Comparison of ENCODE assay signal across 9 mouse cellular contexts in the genomic region with DNA sequence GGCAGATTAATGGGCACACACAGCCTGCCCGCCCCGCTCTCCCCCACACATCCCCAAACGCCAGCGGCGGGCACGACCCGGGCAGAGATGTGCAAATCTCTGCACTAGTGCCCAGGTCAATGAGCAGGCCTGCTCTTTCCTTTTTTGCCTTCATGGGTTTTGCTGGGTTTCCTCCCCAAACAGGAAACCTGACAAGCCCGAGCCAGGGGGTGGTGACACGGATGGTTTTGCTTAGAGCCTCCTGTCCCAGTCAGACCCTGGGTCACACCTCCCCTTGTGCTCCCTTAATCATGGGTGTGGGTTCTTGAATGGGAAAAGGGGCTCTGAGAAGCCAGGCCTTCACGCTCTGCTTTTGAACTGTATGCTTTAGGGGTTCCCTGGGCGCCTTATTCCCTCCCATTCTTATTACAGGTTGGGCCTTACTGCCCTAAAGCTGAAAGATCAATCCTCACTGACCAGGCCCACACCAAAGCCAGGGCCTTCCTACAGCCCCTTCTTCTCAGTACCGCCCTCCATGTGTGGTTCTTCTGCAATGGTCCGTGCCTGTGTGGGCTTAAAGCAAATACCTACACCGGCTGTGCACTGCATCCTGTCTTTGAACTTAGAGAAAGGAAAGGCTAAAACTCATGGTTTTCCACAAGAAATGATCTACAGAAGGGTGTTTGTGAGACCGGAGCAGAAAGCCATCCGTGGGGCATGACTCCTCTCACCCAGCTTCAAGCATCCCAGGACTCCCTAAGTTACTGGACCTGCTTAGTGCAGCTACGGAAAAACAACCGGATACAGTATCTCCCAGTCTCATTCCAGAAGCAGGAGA. TPM values are rescaled to one million over a fixed set of nuclear protein-coding genes. Genes with fewer than 3 reads are reported as not detected.
DNase-seq lines count a peak whose midpoint lies in the region; ATAC-seq and TF ChIP-seq lines count a peak whose summit lies in the region.
"Had no signal": no experiment of that assay in that cellular context is flagged by ENCODE, and none has a peak within 500 bp of the region (broad histone marks: within the 10 kb centered on the region; RNA-seq: fewer than 3 reads in every experiment).

No protein-coding gene starts in this region.

- no peak for ATAC-seq in heart, embryonic 14.5 days (ENCODE audit: insufficient number of reproducible peaks, insufficient read depth, low FRiP score, low read depth)
- ATAC-seq in neural tube, embryonic 14.5 days (ENCODE audit: low read depth) = no peak
- ATAC-seq in erythroblast, adult 5-6 weeks (replicated peaks; ENCODE audit: low FRiP score, poor library complexity, severe bottlenecking) = no peak
- ATAC-seq in forebrain, embryonic 14.5 days = no peak
- ATAC-seq: Patski had no signal

- no peak overlapping the region for H3K9ac ChIP-seq in heart, embryonic 14.5 days (ENCODE audit: low read length)
- peak overlapping the region; percentile 98 for H3K9ac ChIP-seq in neural tube, embryonic 14.5 days (replicated peaks; ENCODE audit: low read depth, low read length)
- H3K9ac ChIP-seq in forebrain, embryonic 14.5 days (ENCODE audit: low read length) = no peak overlapping the region

- no peaks in the 10 kb centered on the region for H3K36me3 ChIP-seq in heart, embryonic 14.5 days (ENCODE audit: control insufficient read depth, insufficient read depth, low read length)
- H3K36me3 ChIP-seq in neural tube, embryonic 14.5 days (ENCODE audit: control insufficient read depth, insufficient read depth, low read length) = peaks cover 19% of the 10 kb centered on the region; the same call in 1 of the 2 replicates
- no peaks in the 10 kb centered on the region for H3K36me3 ChIP-seq in forebrain, embryonic 14.5 days (ENCODE audit: control insufficient read depth, insufficient read depth, low read length)

- TF ChIP-seq POLR2A in lung, adult 2 months (IDR thresholded peaks at IDR 0.05; ENCODE audit: borderline replicate concordance, extremely low read depth, low read depth, low read length) = no peak

- peaks cover 100% of the 10 kb centered on the region for H3K27me3 ChIP-seq in heart, embryonic 14.5 days (ENCODE audit: control insufficient read depth, insufficient read depth, low read length)
- no peaks in the 10 kb centered on the region for H3K27me3 ChIP-seq in neural tube, embryonic 14.5 days (ENCODE audit: control insufficient read depth, insufficient read depth, low read length)
- H3K27me3 ChIP-seq in forebrain, embryonic 14.5 days (replicated peaks; ENCODE audit: control insufficient read depth, insufficient read depth, low read length) = peaks cover 97% of the 10 kb centered on the region
- H3K27me3 ChIP-seq: Patski had no signal

- TF ChIP-seq CTCF in lung, adult 2 months (IDR thresholded peaks at IDR 0.05; ENCODE audit: insufficient read depth, low read length) = no peak

- 31% methylated on average over 18 of the region's 18 CpGs for WGBS in lung, adult 2 months
- WGBS in heart, embryonic 14.5 days = 7% methylated on average over 18 of the region's 18 CpGs
- WGBS in neural tube, embryonic 14.5 days = 2% methylated on average over 18 of the region's 18 CpGs
- WGBS in forebrain, embryonic 14.5 days = 3% methylated on average over 18 of the region's 18 CpGs

- DNase-seq in lung, adult 2 months = no peak
- DNase-seq in lung, postnatal 14 days = no peak
- peak; percentile 16 for DNase-seq in kidney, postnatal 14 days
- DNase-seq in right cerebral cortex, postnatal 4 days = no peak
- DNase-seq in forebrain, embryonic 14.5 days (ENCODE audit: low spot score) = no peak

- H3K4me2 ChIP-seq in heart, embryonic 14.5 days (ENCODE audit: low read length) = peak overlapping the region; percentile 14; the same call in 1 of the 2 replicates
- peak overlapping the region; percentile 99 for H3K4me2 ChIP-seq in neural tube, embryonic 14.5 days (ENCODE audit: low read depth, low read length)
- no peak overlapping the region for H3K4me2 ChIP-seq in forebrain, embryonic 14.5 days (ENCODE audit: low read length)

- peak overlapping the region; percentile 48 for H3K4me3 ChIP-seq in lung, adult 2 months (replicated peaks; ENCODE audit: extremely low read depth, low read depth, low read length)
- peak overlapping the region in 1 of 2 experiments; percentile 12; a peak in 1 of 4 replicates for H3K4me3 ChIP-seq in heart, embryonic 14.5 days (ENCODE audit: control insufficient read depth in 1 of 2, insufficient read depth in 1 of 2, low read depth in 1 of 2, low read length in 2 of 2)
- peak overlapping the region; percentile 88 for H3K4me3 ChIP-seq in neural tube, embryonic 14.5 days (ENCODE audit: low read depth, low read length)
- no peak overlapping the region for H3K4me3 ChIP-seq in forebrain, embryonic 14.5 days (ENCODE audit: low read depth, low read length)

- no peaks in the 10 kb centered on the region for H3K9me3 ChIP-seq in heart, embryonic 14.5 days (ENCODE audit: control insufficient read depth, low read length)
- H3K9me3 ChIP-seq in neural tube, embryonic 14.5 days (ENCODE audit: control insufficient read depth, low read length) = no peaks in the 10 kb centered on the region
- H3K9me3 ChIP-seq in forebrain, embryonic 14.5 days (replicated peaks; ENCODE audit: control insufficient read depth, low read length) = no peaks in the 10 kb centered on the region

- H3K4me1 ChIP-seq in lung, adult 2 months (ENCODE audit: control insufficient read depth, insufficient read depth, low read length) = peaks cover 15% of the 10 kb centered on the region
- H3K4me1 ChIP-seq in heart, embryonic 14.5 days (ENCODE audit: control insufficient read depth in 2 of 2, insufficient read depth in 2 of 2, low read length in 2 of 2) = peaks cover 5 to 15% of the 10 kb centered on the region in 2 experiments; a peak in 3 of 4 replicates
- peaks cover 49% of the 10 kb centered on the region for H3K4me1 ChIP-seq in neural tube, embryonic 14.5 days (ENCODE audit: control insufficient read depth, insufficient read depth, low read length)
- H3K4me1 ChIP-seq in forebrain, embryonic 14.5 days (ENCODE audit: control insufficient read depth, insufficient read depth, low read length) = no peaks in the 10 kb centered on the region

- H3K27ac ChIP-seq in heart, embryonic 14.5 days (replicated peaks in 1 of 2; ENCODE audit: control insufficient read depth in 1 of 2, insufficient read depth in 1 of 2, low read depth in 2 of 2, low read length in 2 of 2) = no peak overlapping the region
- peak overlapping the region; percentile 92 for H3K27ac ChIP-seq in neural tube, embryonic 14.5 days (ENCODE audit: low read depth, low read length)
- H3K27ac ChIP-seq in forebrain, embryonic 14.5 days (ENCODE audit: low read depth, low read length) = no peak overlapping the region

RNA-seq across cellular contexts. Expression of gene Hoxa6, which starts 0.6 kb away (rescaled TPM):
- 1.7 and 2.3 TPM in 2 replicates for polyA plus RNA-seq in lung, adult 2 months (2012; rRNA removed)
- polyA plus RNA-seq in heart, embryonic 14.5 days (2014; fragmentation: Nextera tagmentation; extraction: Ambion mirVana) = not detected in 2 replicates
- 10.1 and 15.7 TPM in 2 replicates for polyA plus RNA-seq in neural tube, embryonic 14.5 days (2014; fragmentation: Nextera tagmentation; extraction: Ambion mirVana)
- total RNA-seq in erythroblast, adult 5-6 weeks (2015; ENCODE audit: low replicate concordance) = not detected in 2 replicates
- not detected in 2 replicates for total RNA-seq in erythroblast, adult 5-6 weeks (2017; ENCODE audit: low replicate concordance)
- not detected in 2 replicates for polyA plus RNA-seq in forebrain, embryonic 14.5 days (2014; fragmentation: Nextera tagmentation; extraction: Ambion mirVana)

RNA-seq across cellular contexts. Expression of gene Hoxa3, which starts 4.1 kb away (rescaled TPM):
- polyA plus RNA-seq in lung, adult 2 months (2012; rRNA removed) = 12.8 and 13.4 TPM in 2 replicates
- polyA plus RNA-seq in heart, embryonic 14.5 days (2014; fragmentation: Nextera tagmentation; extraction: Ambion mirVana) = 0.35 and 0.86 TPM in 2 replicates
- polyA plus RNA-seq in neural tube, embryonic 14.5 days (2014; fragmentation: Nextera tagmentation; extraction: Ambion mirVana) = 10.8 and 13.4 TPM in 2 replicates
- not detected in 2 replicates for total RNA-seq in erythroblast, adult 5-6 weeks (2015; ENCODE audit: low replicate concordance)
- not detected in 2 replicates for total RNA-seq in erythroblast, adult 5-6 weeks (2017; ENCODE audit: low replicate concordance)
- not detected in 2 replicates for polyA plus RNA-seq in forebrain, embryonic 14.5 days (2014; fragmentation: Nextera tagmentation; extraction: Ambion mirVana)

RNA-seq across cellular contexts. Expression of gene Gm28308, which starts 4.1 kb away (rescaled TPM):
- polyA plus RNA-seq in lung, adult 2 months (2012; rRNA removed) = 0.37 and 0.39 TPM in 2 replicates
- not detected in 2 replicates for polyA plus RNA-seq in heart, embryonic 14.5 days (2014; fragmentation: Nextera tagmentation; extraction: Ambion mirVana)
- polyA plus RNA-seq in neural tube, embryonic 14.5 days (2014; fragmentation: Nextera tagmentation; extraction: Ambion mirVana) = 4.2 TPM in 1 of 2 replicates, not detected in the other
- total RNA-seq in erythroblast, adult 5-6 weeks (2015; ENCODE audit: low replicate concordance) = not detected in 2 replicates
- total RNA-seq in erythroblast, adult 5-6 weeks (2017; ENCODE audit: low replicate concordance) = not detected in 2 replicates
- polyA plus RNA-seq in forebrain, embryonic 14.5 days (2014; fragmentation: Nextera tagmentation; extraction: Ambion mirVana) = not detected in 2 replicates

RNA-seq across cellular contexts. Expression of gene Hoxa5, which starts 4.7 kb away (rescaled TPM):
- 29.1 and 46.9 TPM in 2 replicates for polyA plus RNA-seq in lung, adult 2 months (2012; rRNA removed)
- polyA plus RNA-seq in heart, embryonic 14.5 days (2014; fragmentation: Nextera tagmentation; extraction: Ambion mirVana) = 0.31 and 1.3 TPM in 2 replicates
- polyA plus RNA-seq in neural tube, embryonic 14.5 days (2014; fragmentation: Nextera tagmentation; extraction: Ambion mirVana) = 20.9 and 30.6 TPM in 2 replicates
- not detected in 2 replicates for total RNA-seq in erythroblast, adult 5-6 weeks (2015; ENCODE audit: low replicate concordance)
- 0.17 and 0.56 TPM in 2 replicates for total RNA-seq in erythroblast, adult 5-6 weeks (2017; ENCODE audit: low replicate concordance)
- 0.26 TPM in 1 of 2 replicates, not detected in the other for polyA plus RNA-seq in forebrain, embryonic 14.5 days (2014; fragmentation: Nextera tagmentation; extraction: Ambion mirVana)

RNA-seq across cellular contexts. Expression of gene Hoxa7, which starts 12.6 kb away (rescaled TPM):
- polyA plus RNA-seq in lung, adult 2 months (2012; rRNA removed) = 6.6 and 8.3 TPM in 2 replicates
- polyA plus RNA-seq in heart, embryonic 14.5 days (2014; fragmentation: Nextera tagmentation; extraction: Ambion mirVana) = 0.12 and 0.28 TPM in 2 replicates
- polyA plus RNA-seq in neural tube, embryonic 14.5 days (2014; fragmentation: Nextera tagmentation; extraction: Ambion mirVana) = 90.8 and 110 TPM in 2 replicates
- 0.77 and 2.5 TPM in 2 replicates for total RNA-seq in erythroblast, adult 5-6 weeks (2015; ENCODE audit: low replicate concordance)
- total RNA-seq in erythroblast, adult 5-6 weeks (2017; ENCODE audit: low replicate concordance) = 1.3 and 2.1 TPM in 2 replicates
- polyA plus RNA-seq in forebrain, embryonic 14.5 days (2014; fragmentation: Nextera tagmentation; extraction: Ambion mirVana) = not detected in 2 replicates
